Mouse (Mus musculus) urinary bladder, adult 18-20 months (tissue): ENCODE measurements around the gene Fam13c.
"Not testable (repeated sequence)": the region's sequence is repeated elsewhere in the genome, so short reads cannot be mapped to it uniquely, and the experiment has no call there.

ENCODE experiments used
- DNase-seq, 2 experiments: peaks; one replicate each; pipeline ENCODE4 v3.0.0; 2022; ENCODE audit warnings: low spot score in 2 of 2, mixed read lengths in 2 of 2

Gene Fam13c

GRCm38 (mm10) chr10:70439676-70440521, at the start of gene Fam13c:
Fam13c (plus strand) TSS chr10:70440481.
- DNase-seq, result peak in 1 of 2 experiments; percentile 12

- no peak for DNase-seq
Observed at GRCm38 (mm10) chr10:70395900-70396299, 44.4 kb upstream of the Fam13c start.

GRCm38 (mm10) chr10:70398224-70398623, 42.1 kb upstream of the Fam13c start:
- DNase-seq, result no peak

GRCm38 (mm10) chr10:70402006-70402405, 38.3 kb upstream of the Fam13c start:
- DNase-seq, result no peak

- no peak for DNase-seq
Observed at GRCm38 (mm10) chr10:70402711-70403110, 37.6 kb upstream of the Fam13c start.

- no peak for DNase-seq
Observed at GRCm38 (mm10) chr10:70417811-70418486, 22.3 kb upstream of the Fam13c start.

GRCm38 (mm10) chr10:70419282-70420264, 20.7 kb upstream of the Fam13c start:
- DNase-seq, result no peak

GRCm38 (mm10) chr10:70426373-70426772, 13.9 kb upstream of the Fam13c start:
- no peak for DNase-seq

GRCm38 (mm10) chr10:70428121-70428662, 12.1 kb upstream of the Fam13c start:
- no peak for DNase-seq

GRCm38 (mm10) chr10:70429341-70429740, 10.9 kb upstream of the Fam13c start:
- DNase-seq, result no peak

GRCm38 (mm10) chr10:70433334-70433733, 6.9 kb upstream of the Fam13c start:
- DNase-seq, result no peak

GRCm38 (mm10) chr10:70433736-70434135, 6.5 kb upstream of the Fam13c start:
- not testable (repeated sequence) for DNase-seq

- no peak for DNase-seq
Observed at GRCm38 (mm10) chr10:70436656-70437055, 3.6 kb upstream of the Fam13c start.

- no peak for DNase-seq
Observed at GRCm38 (mm10) chr10:70437289-70437688, 3.0 kb upstream of the Fam13c start.

GRCm38 (mm10) chr10:70440639-70441461, 569 bp downstream of the Fam13c start:
- peak; percentile 13 to 36 for DNase-seq

- no peak for DNase-seq
Observed at GRCm38 (mm10) chr10:70442156-70442555, 1.9 kb downstream of the Fam13c start.

- DNase-seq, result no peak
Observed at GRCm38 (mm10) chr10:70442623-70443022, 2.3 kb downstream of the Fam13c start.

- DNase-seq, result no peak
Observed at GRCm38 (mm10) chr10:70447787-70448186, 7.5 kb downstream of the Fam13c start.

GRCm38 (mm10) chr10:70449206-70449605, 8.9 kb downstream of the Fam13c start:
- DNase-seq, result no peak

- DNase-seq, result no peak
Observed at GRCm38 (mm10) chr10:70455886-70456305, 15.6 kb downstream of the Fam13c start.
